Mouse (Mus musculus) thymus, adult 2 months (tissue): ENCODE data around the gene Ankrd50. TPM values are rescaled to one million over a fixed set of nuclear protein-coding genes. Genes with fewer than 3 reads are reported as not detected.

Source experiments
- DNase-seq: peaks from one replicate; pipeline ENCODE4 v3.0.0; 2021
- H3K27ac ChIP-seq: fragments of 200-500 bp; 2 replicates; pipeline ENCODE4 v1.5.1; 2012; ENCODE audit warnings: low read length, control low read depth; ENCODE audit not compliant: control insufficient read depth, insufficient read depth
- H3K27me3 ChIP-seq: fragments of 200-500 bp; 2 replicates; pipeline ENCODE4 v1.6.1; 2012; ENCODE audit warnings: mild to moderate bottlenecking, low read length, moderate library complexity, mixed read lengths; ENCODE audit not compliant: control insufficient read depth, insufficient read depth
- H3K36me3 ChIP-seq: fragments of 200-500 bp; 2 replicates; pipeline ENCODE4 v1.6.1; 2012; ENCODE audit warnings: mild to moderate bottlenecking, low read length, moderate library complexity; ENCODE audit not compliant: control insufficient read depth, insufficient read depth
- H3K4me1 ChIP-seq: fragments of 200-500 bp; replicated peaks from 2 replicates; pipeline ENCODE4 v1.6.1; 2012; ENCODE audit warnings: low read length; ENCODE audit not compliant: control insufficient read depth, insufficient read depth
- H3K4me3 ChIP-seq: fragments of 200-500 bp; 2 replicates; pipeline ENCODE4 v1.5.1; 2012; ENCODE audit warnings: mild to moderate bottlenecking, low read length, control low read depth, moderate library complexity; ENCODE audit not compliant: control insufficient read depth, insufficient read depth
- CTCF ChIP-seq: fragments of 200-500 bp; IDR thresholded peaks from 2 replicates; pipeline ENCODE4 v1.5.1; 2012; ENCODE audit warnings: mild to moderate bottlenecking, control low read depth, low read length, moderate library complexity, borderline replicate concordance; ENCODE audit not compliant: control insufficient read depth, poor library complexity, insufficient read depth; ENCODE audit errors: extremely low read depth
- POLR2A ChIP-seq: fragments of 200-500 bp; IDR thresholded peaks from 2 replicates; pipeline ENCODE4 v1.6.1; 2012; ENCODE audit warnings: mild to moderate bottlenecking, low read length, control low read depth, moderate library complexity; ENCODE audit not compliant: control insufficient read depth, poor library complexity, insufficient read depth; ENCODE audit errors: extremely low read depth
- WGBS: fragments of 180-500 bp; shearing (Covaris S2); methylation state at CpG from one replicate; pipeline ENCODE4 v1.1.7; 2018; 5-methylcytosine and 5-hydroxymethylcytosine counted together
- polyA plus RNA-seq: library from polyadenylated mRNA; depleted of rRNA; stranded (reverse); fragments of >200 nt; gene quantifications from 2 replicates; pipeline ENCODE4 v1.2.3, GENCODE M21; 2012

Gene Ankrd50
- polyA plus RNA-seq, 1 experiment, result 66.0 TPM

DNA sequence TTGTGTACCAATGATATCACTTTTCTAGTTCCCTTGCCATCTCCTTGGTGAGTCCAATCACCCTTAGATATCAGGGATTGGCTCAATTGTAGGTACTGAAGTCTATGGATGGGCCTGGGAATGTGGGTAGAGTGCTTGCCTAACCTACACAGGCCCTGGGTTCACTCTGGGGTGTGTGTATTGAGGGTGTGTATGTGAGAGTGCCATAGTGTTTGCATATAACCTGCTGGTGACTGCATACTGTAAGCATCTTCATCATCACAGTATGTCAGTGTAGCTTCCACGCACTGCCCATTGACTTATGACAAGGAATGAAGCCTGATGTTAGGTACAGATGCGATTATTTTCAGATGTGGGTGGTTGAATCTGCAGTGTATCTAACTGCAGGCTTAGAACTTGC, 17.1 kb upstream of the Ankrd50 start:
- DNase-seq, result no peak
- Histone ChIP-seq H3K27me3 (no peaks in the 10 kb centered on the region), H3K36me3 (no peaks in the 10 kb centered on the region), H3K4me1 (peaks cover 3% of the 10 kb centered on the region), H3K4me3 (no peak overlapping the region), H3K27ac (no peak overlapping the region)
- no peak for TF ChIP-seq CTCF
- TF ChIP-seq POLR2A, result no peak
- WGBS, result 98% methylated on average over 2 of the region's 2 CpGs

DNA sequence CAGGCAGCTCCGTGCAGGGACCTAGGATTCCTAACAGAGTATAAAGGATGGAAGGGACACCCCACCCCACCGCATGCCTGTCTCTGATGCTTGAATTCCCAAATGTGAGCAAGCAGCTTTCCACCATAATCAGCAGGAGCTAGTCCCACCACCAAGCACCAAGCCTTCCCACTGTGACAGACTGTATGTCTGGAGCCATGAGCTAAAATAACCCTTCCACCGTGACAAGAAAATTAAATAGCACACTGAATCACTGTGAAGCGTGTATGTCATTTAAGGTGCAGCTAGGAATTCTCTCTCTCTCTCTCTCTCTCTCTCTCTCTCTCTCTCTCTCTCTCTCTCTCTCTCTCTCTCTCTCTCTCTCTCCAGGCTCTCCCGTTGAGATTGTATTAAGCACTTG, 16.7 kb upstream of the Ankrd50 start:
- no peak overlapping the region for H3K4me3 ChIP-seq
- WGBS, result 93% methylated on average over 5 of the region's 5 CpGs
- no peak for DNase-seq
- no peaks in the 10 kb centered on the region for H3K36me3 ChIP-seq
- TF ChIP-seq POLR2A (no peak), CTCF (no peak)
- peaks cover 6% of the 10 kb centered on the region for H3K4me1 ChIP-seq
- H3K27me3 ChIP-seq, result no peaks in the 10 kb centered on the region
- no peak overlapping the region for H3K27ac ChIP-seq

DNA sequence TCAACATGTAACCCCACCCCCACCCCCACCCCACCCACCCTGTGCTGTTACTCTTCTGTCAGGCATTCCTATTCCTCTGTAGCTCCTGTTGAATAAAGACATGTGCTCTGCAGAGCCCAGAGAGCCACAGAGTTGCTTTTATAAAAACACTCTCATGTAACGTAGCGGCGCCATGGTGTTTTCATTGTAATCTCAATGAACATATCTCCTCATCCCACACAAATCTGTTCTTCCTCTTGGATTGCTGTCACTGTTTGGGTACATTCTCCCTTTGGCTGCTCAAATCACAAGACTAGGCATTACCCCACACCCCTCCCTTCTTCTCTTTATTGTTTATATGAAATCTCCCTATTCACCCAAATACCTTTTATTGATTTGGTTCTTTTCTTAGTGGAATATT, 13.9 kb upstream of the Ankrd50 start:
- Histone ChIP-seq H3K36me3 (no peaks in the 10 kb centered on the region), H3K27me3 (no peaks in the 10 kb centered on the region), H3K4me1 (peaks cover 8% of the 10 kb centered on the region), H3K4me3 (no peak overlapping the region), H3K27ac (no peak overlapping the region)
- DNase-seq, result no peak
- TF ChIP-seq POLR2A (no peak), CTCF (no peak)
- WGBS, result 99% methylated on average over 3 of the region's 3 CpGs

DNA sequence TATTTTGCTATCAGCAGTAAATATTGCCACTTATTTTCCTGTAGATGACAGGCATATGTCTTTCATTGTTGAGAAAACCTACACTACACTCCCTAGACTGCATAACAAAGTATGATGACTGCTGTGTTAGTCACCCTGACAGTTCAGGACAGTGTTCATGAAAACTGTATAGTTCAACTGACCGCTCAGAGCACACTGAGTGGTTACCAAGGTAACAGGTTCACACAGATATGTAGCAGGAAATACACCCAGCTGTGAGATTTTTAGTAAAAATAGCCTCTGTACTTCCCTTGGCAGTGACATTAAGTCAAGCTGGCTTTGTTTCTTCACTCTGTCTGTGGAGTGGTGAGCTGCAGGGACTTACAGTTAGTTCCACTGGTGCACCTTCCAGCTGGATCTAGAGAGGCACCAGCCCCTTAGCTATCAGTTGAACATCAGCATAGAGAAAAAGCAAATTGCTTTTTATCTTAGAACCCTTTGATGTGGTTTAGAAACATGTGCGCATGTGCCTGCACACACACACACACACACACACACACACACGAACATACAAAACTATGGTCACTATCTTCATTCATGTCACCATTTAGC, 12.2 kb upstream of the Ankrd50 start:
- Histone ChIP-seq H3K4me1 (peaks cover 8% of the 10 kb centered on the region), H3K27ac (no peak overlapping the region), H3K27me3 (no peaks in the 10 kb centered on the region), H3K4me3 (no peak overlapping the region), H3K36me3 (no peaks in the 10 kb centered on the region)
- TF ChIP-seq POLR2A, result no peak
- TF ChIP-seq CTCF, result no peak
- DNase-seq, result peak; percentile 8
- WGBS, result 12% methylated on average over 3 of the region's 3 CpGs

DNA sequence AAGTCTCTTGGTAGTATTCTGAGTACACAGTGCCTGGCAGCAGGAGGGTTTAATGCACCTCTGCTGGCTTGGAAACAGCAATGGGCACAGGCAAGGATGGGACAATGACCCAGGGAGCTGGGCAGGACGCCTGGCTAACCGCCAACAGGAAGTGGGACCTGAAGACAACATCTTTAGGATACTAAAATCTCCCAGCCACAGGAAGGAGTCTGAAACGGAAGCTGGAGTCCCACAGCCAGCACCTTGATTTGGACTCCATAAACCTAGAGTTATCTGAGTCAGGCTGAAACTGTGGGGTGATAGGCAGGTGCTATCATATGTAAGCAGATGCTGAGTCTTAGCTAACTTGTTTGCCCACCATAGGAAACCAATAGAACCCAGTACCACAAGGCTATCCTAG, 7.1 kb upstream of the Ankrd50 start:
- no peaks in the 10 kb centered on the region for H3K27me3 ChIP-seq
- TF ChIP-seq POLR2A (no peak), CTCF (no peak)
- no peak overlapping the region for H3K4me3 ChIP-seq
- H3K4me1 ChIP-seq, result peaks cover 5% of the 10 kb centered on the region
- DNase-seq, result no peak
- H3K36me3 ChIP-seq, result no peaks in the 10 kb centered on the region
- WGBS, result 66% methylated on average over 3 of the region's 3 CpGs
- H3K27ac ChIP-seq, result no peak overlapping the region

DNA sequence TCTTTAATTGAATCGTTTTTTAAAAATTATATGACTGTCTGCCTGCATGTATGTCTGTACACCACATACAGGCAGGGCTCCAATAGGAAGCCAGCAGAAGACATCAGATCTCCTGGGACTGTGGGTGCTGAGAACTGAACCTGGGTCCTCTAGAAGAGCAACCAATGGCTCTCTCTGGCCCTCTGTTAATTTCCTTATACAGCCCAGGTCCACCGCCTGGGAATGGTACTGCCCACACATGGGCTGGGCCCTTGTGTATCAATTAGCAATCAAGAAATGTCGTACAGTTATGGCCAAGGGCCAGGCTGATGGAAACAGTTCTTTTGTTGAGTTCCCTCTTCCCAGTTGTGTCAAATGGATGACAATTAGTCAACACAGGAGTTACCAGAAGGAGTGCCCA, 6.6 kb upstream of the Ankrd50 start:
- no peak overlapping the region for H3K27ac ChIP-seq
- 74% methylated on average over 3 of the region's 3 CpGs for WGBS
- DNase-seq, result no peak

DNA sequence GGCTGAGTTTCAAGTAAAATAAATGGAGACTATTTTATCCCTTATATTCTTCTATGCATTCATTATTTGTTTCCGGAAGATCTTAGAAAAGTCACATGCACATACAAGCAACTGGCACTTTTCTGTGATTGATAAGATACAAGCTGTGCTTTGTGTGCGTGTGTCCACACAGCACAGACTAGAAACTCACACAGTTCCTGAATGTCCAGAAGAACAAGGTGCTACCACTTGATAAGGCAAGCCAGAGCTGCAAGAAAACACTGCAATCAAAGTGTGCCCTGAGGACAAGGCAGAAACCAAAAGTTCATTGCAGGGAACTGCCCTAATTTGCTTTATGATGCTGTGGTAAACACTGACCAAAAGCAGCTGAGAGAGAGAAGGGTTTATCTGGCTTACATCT, 6.1 kb upstream of the Ankrd50 start:
- no peaks in the 10 kb centered on the region for H3K36me3 ChIP-seq
- WGBS, result 87% methylated on average over 2 of the region's 2 CpGs
- H3K4me3 ChIP-seq, result no peak overlapping the region
- H3K4me1 ChIP-seq, result peaks cover 2% of the 10 kb centered on the region
- no peak for DNase-seq
- no peaks in the 10 kb centered on the region for H3K27me3 ChIP-seq
- no peak for TF ChIP-seq POLR2A
- TF ChIP-seq CTCF, result no peak
- H3K27ac ChIP-seq, result no peak overlapping the region

More for the DNA sequence above, 6.6 kb upstream of the Ankrd50 start:
- H3K36me3 ChIP-seq, result no peaks in the 10 kb centered on the region
- TF ChIP-seq CTCF (no peak), POLR2A (no peak)
- peaks cover 2% of the 10 kb centered on the region for H3K4me1 ChIP-seq
- H3K4me3 ChIP-seq, result no peak overlapping the region
- H3K27me3 ChIP-seq, result no peaks in the 10 kb centered on the region
